Mouse (Mus musculus): Measurements from ENCODE around the gene Rims1. TPM values are rescaled to one million over a fixed set of nuclear protein-coding genes. Genes with fewer than 3 reads are reported as not detected.
A peak's percentile ranks its signal among the peaks of the same experiment; 100 is the strongest.

Rims1 gene
- 10.9 and 13.0 TPM in 2 replicates for polyA plus RNA-seq (2015; fragmentation: Nextera tagmentation; extraction: Ambion mirVana)

- H3K9ac ChIP-seq (ENCODE audit: low read length) = peak within 1 kb of the TSS; percentile 80
- H3K4me3 ChIP-seq (replicated peaks; ENCODE audit: low read length) = peak within 1 kb of the TSS; percentile 70
- 1% methylated on average over 65 of the region's 76 CpGs for WGBS
- peaks cover 7% of the 10 kb centered on the region for H3K4me1 ChIP-seq (ENCODE audit: control insufficient read depth, insufficient read depth, low read length)
- no peaks in the 10 kb centered on the region for H3K9me3 ChIP-seq (replicated peaks; ENCODE audit: control insufficient read depth, low read length)
- no peaks in the 10 kb centered on the region for H3K36me3 ChIP-seq (ENCODE audit: control insufficient read depth, insufficient read depth, low read length)
- peak within 1 kb of the TSS; percentile 96 for H3K4me2 ChIP-seq (ENCODE audit: low read depth, low read length)
- H3K27me3 ChIP-seq (ENCODE audit: control insufficient read depth, insufficient read depth, low read length) = peaks cover 6% of the 10 kb centered on the region
- no peak within 1 kb of the TSS for H3K27ac ChIP-seq (ENCODE audit: low read length)
- peak; percentile 92 for ATAC-seq (ENCODE audit: insufficient read depth, low FRiP score)
Measured at GRCm38 (mm10) chr1:22805726-22806625, at the start of gene Rims1. TSS of gene Rims1 (minus strand) at chr1:22805994.

GRCm38 (mm10) chr1:22806626-22807096, 867 bp upstream of the Rims1 start:
- 31% methylated on average over 8 of the region's 8 CpGs for WGBS
- no peak overlapping the region for H3K27ac ChIP-seq (ENCODE audit: low read length)
- H3K9me3 ChIP-seq (replicated peaks; ENCODE audit: control insufficient read depth, low read length) = no peaks in the 10 kb centered on the region
- H3K4me2 ChIP-seq (ENCODE audit: low read depth, low read length) = peak overlapping the region; percentile 96
- H3K27me3 ChIP-seq (ENCODE audit: control insufficient read depth, insufficient read depth, low read length) = peaks cover 6% of the 10 kb centered on the region
- H3K36me3 ChIP-seq (ENCODE audit: control insufficient read depth, insufficient read depth, low read length) = no peaks in the 10 kb centered on the region
- peak overlapping the region; percentile 70 for H3K4me3 ChIP-seq (replicated peaks; ENCODE audit: low read length)
- peak overlapping the region; percentile 80 for H3K9ac ChIP-seq (ENCODE audit: low read length)
- ATAC-seq (ENCODE audit: insufficient read depth, low FRiP score) = no peak
- H3K4me1 ChIP-seq (ENCODE audit: control insufficient read depth, insufficient read depth, low read length) = peaks cover 7% of the 10 kb centered on the region

GRCm38 (mm10) chr1:22805025-22805725, 619 bp downstream of the Rims1 start:
- H3K4me3 ChIP-seq (replicated peaks; ENCODE audit: low read length) = peak overlapping the region; percentile 70
- peak overlapping the region; percentile 80 for H3K9ac ChIP-seq (ENCODE audit: low read length)
- peaks cover 6% of the 10 kb centered on the region for H3K27me3 ChIP-seq (ENCODE audit: control insufficient read depth, insufficient read depth, low read length)
- no peak overlapping the region for H3K27ac ChIP-seq (ENCODE audit: low read length)
- peak overlapping the region; percentile 96 for H3K4me2 ChIP-seq (ENCODE audit: low read depth, low read length)
- H3K9me3 ChIP-seq (replicated peaks; ENCODE audit: control insufficient read depth, low read length) = no peaks in the 10 kb centered on the region
- 6% methylated on average over 15 of the region's 15 CpGs for WGBS
- H3K36me3 ChIP-seq (ENCODE audit: control insufficient read depth, insufficient read depth, low read length) = no peaks in the 10 kb centered on the region
- peak; percentile 28; the same call in 1 of the 2 replicates for ATAC-seq (ENCODE audit: insufficient read depth, low FRiP score)
- H3K4me1 ChIP-seq (ENCODE audit: control insufficient read depth, insufficient read depth, low read length) = peaks cover 7% of the 10 kb centered on the region

GRCm38 (mm10) chr1:22804148-22804885, 1.5 kb downstream of the Rims1 start:
- peaks cover 6% of the 10 kb centered on the region for H3K27me3 ChIP-seq (ENCODE audit: control insufficient read depth, insufficient read depth, low read length)
- H3K36me3 ChIP-seq (ENCODE audit: control insufficient read depth, insufficient read depth, low read length) = no peaks in the 10 kb centered on the region
- no peak for ATAC-seq (ENCODE audit: insufficient read depth, low FRiP score)
- 75% methylated on average over 4 of the region's 4 CpGs for WGBS
- peaks cover 7% of the 10 kb centered on the region for H3K4me1 ChIP-seq (ENCODE audit: control insufficient read depth, insufficient read depth, low read length)
- H3K9me3 ChIP-seq (replicated peaks; ENCODE audit: control insufficient read depth, low read length) = no peaks in the 10 kb centered on the region
- no peak overlapping the region for H3K4me3 ChIP-seq (replicated peaks; ENCODE audit: low read length)
- no peak overlapping the region for H3K9ac ChIP-seq (ENCODE audit: low read length)
- no peak overlapping the region for H3K4me2 ChIP-seq (ENCODE audit: low read depth, low read length)
- no peak overlapping the region for H3K27ac ChIP-seq (ENCODE audit: low read length)

- Histone ChIP-seq H3K9me3 (replicated peaks; ENCODE audit: control insufficient read depth, low read length) (no peaks in the 10 kb centered on the region), H3K4me3 (replicated peaks; ENCODE audit: low read length) (no peak overlapping the region), H3K9ac (ENCODE audit: low read length) (no peak overlapping the region), H3K4me2 (ENCODE audit: low read depth, low read length) (no peak overlapping the region), H3K4me1 (ENCODE audit: control insufficient read depth, insufficient read depth, low read length) (peaks cover 7% of the 10 kb centered on the region), H3K36me3 (ENCODE audit: control insufficient read depth, insufficient read depth, low read length) (no peaks in the 10 kb centered on the region), H3K27ac (ENCODE audit: low read length) (no peak overlapping the region), H3K27me3 (ENCODE audit: control insufficient read depth, insufficient read depth, low read length) (peaks cover 6% of the 10 kb centered on the region)
- WGBS = 69% methylated on average over 2 of the region's 2 CpGs
- no peak for ATAC-seq (ENCODE audit: insufficient read depth, low FRiP score)
Measured at GRCm38 (mm10) chr1:22803471-22803870, 2.3 kb downstream of the Rims1 start.

- Histone ChIP-seq H3K4me1 (ENCODE audit: control insufficient read depth, insufficient read depth, low read length) (peaks cover 3% of the 10 kb centered on the region; the same call in 1 of the 2 replicates), H3K27ac (ENCODE audit: low read length) (no peak overlapping the region), H3K9ac (ENCODE audit: low read length) (no peak overlapping the region), H3K27me3 (ENCODE audit: control insufficient read depth, insufficient read depth, low read length) (no peaks in the 10 kb centered on the region; the same call in 1 of the 2 replicates), H3K9me3 (replicated peaks; ENCODE audit: control insufficient read depth, low read length) (no peaks in the 10 kb centered on the region), H3K4me2 (ENCODE audit: low read depth, low read length) (no peak overlapping the region), H3K4me3 (replicated peaks; ENCODE audit: low read length) (no peak overlapping the region), H3K36me3 (ENCODE audit: control insufficient read depth, insufficient read depth, low read length) (no peaks in the 10 kb centered on the region)
- WGBS = 51% methylated on average over 5 of the region's 5 CpGs
- no peak for ATAC-seq (ENCODE audit: insufficient read depth, low FRiP score)
Measured at GRCm38 (mm10) chr1:22800276-22800675, 5.5 kb downstream of the Rims1 start.

GRCm38 (mm10) chr1:22797091-22797490, 8.7 kb downstream of the Rims1 start:
- no peaks in the 10 kb centered on the region for H3K4me1 ChIP-seq (ENCODE audit: control insufficient read depth, insufficient read depth, low read length)
- no peak overlapping the region for H3K9ac ChIP-seq (ENCODE audit: low read length)
- H3K9me3 ChIP-seq (replicated peaks; ENCODE audit: control insufficient read depth, low read length) = no peaks in the 10 kb centered on the region
- H3K27ac ChIP-seq (ENCODE audit: low read length) = no peak overlapping the region
- no peak overlapping the region for H3K4me2 ChIP-seq (ENCODE audit: low read depth, low read length)
- H3K36me3 ChIP-seq (ENCODE audit: control insufficient read depth, insufficient read depth, low read length) = no peaks in the 10 kb centered on the region
- WGBS = 67% methylated on average over 5 of the region's 5 CpGs
- no peak overlapping the region for H3K4me3 ChIP-seq (replicated peaks; ENCODE audit: low read length)
- no peaks in the 10 kb centered on the region for H3K27me3 ChIP-seq (ENCODE audit: control insufficient read depth, insufficient read depth, low read length)
- ATAC-seq (ENCODE audit: insufficient read depth, low FRiP score) = no peak

- Histone ChIP-seq H3K27ac (ENCODE audit: low read length) (no peak overlapping the region), H3K9me3 (replicated peaks; ENCODE audit: control insufficient read depth, low read length) (no peaks in the 10 kb centered on the region), H3K4me2 (ENCODE audit: low read depth, low read length) (no peak overlapping the region), H3K9ac (ENCODE audit: low read length) (no peak overlapping the region), H3K4me1 (ENCODE audit: control insufficient read depth, insufficient read depth, low read length) (no peaks in the 10 kb centered on the region), H3K36me3 (ENCODE audit: control insufficient read depth, insufficient read depth, low read length) (no peaks in the 10 kb centered on the region), H3K4me3 (replicated peaks; ENCODE audit: low read length) (no peak overlapping the region), H3K27me3 (ENCODE audit: control insufficient read depth, insufficient read depth, low read length) (no peaks in the 10 kb centered on the region)
- WGBS = 48% methylated on average over 7 of the region's 7 CpGs
- no peak for ATAC-seq (ENCODE audit: insufficient read depth, low FRiP score)
Measured at GRCm38 (mm10) chr1:22789391-22789909, 16.3 kb downstream of the Rims1 start.
